In the genomic region with DNA sequence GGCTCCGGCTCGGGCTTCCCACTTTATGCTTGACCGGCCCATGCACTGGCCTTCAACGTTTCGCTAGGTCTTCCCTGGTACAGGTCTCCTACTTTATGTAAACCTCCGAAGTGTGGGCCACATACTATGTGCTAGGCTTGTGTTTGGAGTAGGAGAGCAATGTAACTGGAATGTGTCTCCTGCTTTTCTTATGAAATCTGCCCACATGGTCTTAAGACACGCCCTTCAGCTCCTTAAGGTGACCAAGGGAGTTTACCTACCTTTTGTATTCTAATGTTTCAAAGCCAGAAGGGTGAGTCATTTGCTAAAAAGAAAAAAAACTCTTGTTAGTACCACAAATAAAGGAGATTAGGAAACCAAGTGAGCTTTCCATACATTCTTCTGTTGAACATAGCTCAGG, we compare ENCODE assay signal across 17 mouse cellular contexts.
"Had no signal": no experiment of that assay in that cellular context is flagged by ENCODE, and none has a peak within 500 bp of the region (broad histone marks: within the 10 kb centered on the region; RNA-seq: fewer than 3 reads in every experiment).

No protein-coding gene starts in this region.

- DNase-seq: kidney, adult 2 months; kidney, postnatal 14 days; retina, postnatal 1 day; right cerebral cortex, postnatal 4 days; spleen, adult 18-20 months; thymus, adult 18-20 months; thymus, postnatal 14 days had no signal

- H3K9me3 ChIP-seq: kidney, embryonic 15.5 days; limb, embryonic 10.5 days; liver, embryonic 15.5 days; midbrain, embryonic 12.5 days; neural tube, embryonic 13.5 days had no signal

- ATAC-seq: intestine, embryonic 16.5 days; midbrain, embryonic 16.5 days had no signal

- H3K27me3 ChIP-seq: kidney, embryonic 15.5 days; liver, embryonic 15.5 days; midbrain, embryonic 12.5 days; neural tube, embryonic 13.5 days had no signal

- H3K27ac ChIP-seq: kidney, embryonic 15.5 days; left cerebral cortex, adult 2 months; limb, embryonic 10.5 days; liver, embryonic 15.5 days; macrophage; midbrain, embryonic 12.5 days; neural tube, embryonic 13.5 days had no signal

- H3K36me3 ChIP-seq: kidney, embryonic 15.5 days; limb, embryonic 10.5 days; liver, embryonic 15.5 days; midbrain, embryonic 12.5 days; neural tube, embryonic 13.5 days had no signal

- H3K4me1 ChIP-seq: limb, embryonic 10.5 days; liver, embryonic 15.5 days; midbrain, embryonic 12.5 days; neural tube, embryonic 13.5 days had no signal

- H3K4me2 ChIP-seq: kidney, embryonic 15.5 days; liver, embryonic 11.5 days; liver, embryonic 15.5 days; midbrain, embryonic 12.5 days; neural tube, embryonic 13.5 days had no signal

- H3K4me3 ChIP-seq: kidney, embryonic 15.5 days; left cerebral cortex, adult 2 months; limb, embryonic 10.5 days; liver, embryonic 15.5 days; midbrain, embryonic 12.5 days; neural tube, embryonic 13.5 days had no signal

- H3K9ac ChIP-seq: kidney, embryonic 15.5 days; liver, embryonic 15.5 days; midbrain, embryonic 12.5 days; neural tube, embryonic 13.5 days had no signal
